Mouse (Mus musculus): ENCODE data around the gene Nol4l. TPM values are rescaled to one million over a fixed set of nuclear protein-coding genes. Genes with fewer than 3 reads are reported as not detected.

Gene Nol4l
- polyA plus RNA-seq, 1 experiment from 2014 or later: 13.2 TPM

DNA sequence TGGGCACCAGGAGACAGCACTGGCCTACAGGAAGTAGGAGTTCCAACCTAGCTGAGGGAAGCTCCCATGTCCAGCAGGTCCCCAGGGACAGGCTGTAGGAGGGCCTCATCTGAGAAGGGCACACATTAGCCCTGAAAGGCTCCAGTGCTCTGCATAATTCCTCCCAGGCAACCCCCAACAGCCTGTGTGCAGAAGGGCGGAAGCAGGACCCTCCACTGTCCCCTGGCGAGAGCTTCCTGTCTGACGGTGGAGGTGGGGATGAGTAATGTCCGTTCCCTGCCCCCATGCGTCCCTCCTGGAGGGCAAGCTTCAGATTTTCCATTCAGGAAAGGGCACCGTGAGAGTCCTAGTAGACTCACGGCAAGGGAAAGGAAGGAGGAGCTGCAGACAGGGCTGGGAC is 97.3 kb downstream of the Nol4l start:
- H3K4me2 ChIP-seq (replicated peaks): no peak overlapping the region
- no peak for ATAC-seq (ENCODE audit: low FRiP score, low read depth)
- 24% methylated on average over 7 of the region's 7 CpGs for WGBS

GRCm38 (mm10) chr2:153430571-153430970 is 99.2 kb downstream of the Nol4l start:
- H3K27me3 ChIP-seq: no peaks in the 10 kb centered on the region
- ATAC-seq (ENCODE audit: low FRiP score, low read depth): no peak
- H3K36me3 ChIP-seq: peaks cover 77% of the 10 kb centered on the region
- no peak overlapping the region for H3K4me3 ChIP-seq
- 96% methylated on average over 1 of the region's 1 CpGs for WGBS
- no peak overlapping the region for H3K27ac ChIP-seq
- H3K9ac ChIP-seq: no peak overlapping the region
- H3K9me3 ChIP-seq: no peaks in the 10 kb centered on the region
- peaks cover 55% of the 10 kb centered on the region for H3K4me1 ChIP-seq
- H3K4me2 ChIP-seq (replicated peaks): no peak overlapping the region

More for the DNA sequence above, 97.3 kb downstream of the Nol4l start:
- H3K27me3 ChIP-seq: no peaks in the 10 kb centered on the region
- H3K9ac ChIP-seq: no peak overlapping the region
- H3K9me3 ChIP-seq: no peaks in the 10 kb centered on the region
- peak overlapping the region; percentile 52; the same call in 1 of the 2 replicates for H3K27ac ChIP-seq
- H3K36me3 ChIP-seq: peaks cover 73% of the 10 kb centered on the region
- H3K4me1 ChIP-seq: peaks cover 59% of the 10 kb centered on the region
- no peak overlapping the region for H3K4me3 ChIP-seq

GRCm38 (mm10) chr2:153428485-153428884 is 101.3 kb downstream of the Nol4l start:
- Histone ChIP-seq H3K4me1 (peaks cover 45% of the 10 kb centered on the region), H3K4me3 (no peak overlapping the region), H3K9me3 (no peaks in the 10 kb centered on the region), H3K9ac (no peak overlapping the region), H3K27me3 (no peaks in the 10 kb centered on the region), H3K36me3 (peaks cover 82% of the 10 kb centered on the region), H3K4me2 (replicated peaks) (no peak overlapping the region), H3K27ac (no peak overlapping the region)
- 76% methylated on average over 2 of the region's 2 CpGs for WGBS
- no peak for ATAC-seq (ENCODE audit: low FRiP score, low read depth)

- H3K27me3 ChIP-seq: no peaks in the 10 kb centered on the region
- no peak overlapping the region for H3K9ac ChIP-seq
- H3K4me2 ChIP-seq (replicated peaks): no peak overlapping the region
- no peaks in the 10 kb centered on the region for H3K9me3 ChIP-seq
- ATAC-seq (ENCODE audit: low FRiP score, low read depth): 0 out of 2 replicates have a peak, but pooled peaks have one; percentile 15
- WGBS: 15% methylated on average over 2 of the region's 2 CpGs
- 0 out of 2 replicates have a peak overlapping the region, but pooled peaks have one; percentile 33 for H3K27ac ChIP-seq
- H3K4me1 ChIP-seq: peaks cover 34% of the 10 kb centered on the region
- peaks cover 73% of the 10 kb centered on the region for H3K36me3 ChIP-seq
- H3K4me3 ChIP-seq: no peak overlapping the region
Observed at GRCm38 (mm10) chr2:153426931-153427330, 102.8 kb downstream of the Nol4l start.

GRCm38 (mm10) chr2:153425998-153426670 is 103.6 kb downstream of the Nol4l start:
- Histone ChIP-seq H3K4me1 (peaks cover 31% of the 10 kb centered on the region), H3K4me2 (replicated peaks) (no peak overlapping the region), H3K27me3 (no peaks in the 10 kb centered on the region), H3K9ac (no peak overlapping the region), H3K36me3 (peaks cover 65% of the 10 kb centered on the region), H3K4me3 (no peak overlapping the region), H3K9me3 (no peaks in the 10 kb centered on the region), H3K27ac (peak overlapping the region; percentile 39; the same call in 1 of the 2 replicates)
- 66% methylated on average over 9 of the region's 9 CpGs for WGBS
- no peak for ATAC-seq (ENCODE audit: low FRiP score, low read depth)

- no peak for ATAC-seq (ENCODE audit: low FRiP score, low read depth)
- Histone ChIP-seq H3K36me3 (peaks cover 64% of the 10 kb centered on the region), H3K27ac (no peak overlapping the region), H3K9me3 (no peaks in the 10 kb centered on the region), H3K9ac (no peak overlapping the region), H3K27me3 (no peaks in the 10 kb centered on the region), H3K4me2 (replicated peaks) (no peak overlapping the region), H3K4me1 (peaks cover 31% of the 10 kb centered on the region), H3K4me3 (no peak overlapping the region)
- 74% methylated on average over 4 of the region's 4 CpGs for WGBS
Observed at GRCm38 (mm10) chr2:153425124-153425844, 104.5 kb downstream of the Nol4l start.

DNA sequence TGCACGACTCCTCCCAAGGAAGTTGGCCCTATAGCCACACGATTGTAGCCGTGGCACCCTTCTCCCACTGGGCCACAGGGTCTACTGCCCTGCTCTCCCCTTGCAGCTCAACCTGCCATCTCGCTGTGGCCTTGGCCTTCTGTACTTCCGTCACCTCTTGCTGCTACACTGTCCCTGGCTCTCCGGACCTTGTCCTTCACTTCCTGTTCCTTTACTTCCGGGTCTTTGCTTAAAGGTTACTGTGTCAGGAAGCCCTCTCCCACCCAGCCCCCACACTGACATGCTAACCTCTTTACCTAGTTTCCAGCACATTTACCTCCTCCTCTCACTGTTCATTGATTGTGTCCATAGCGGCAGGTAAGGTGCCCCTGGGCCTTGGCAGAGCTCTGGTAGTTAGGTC is 105.2 kb downstream of the Nol4l start:
- WGBS: 81% methylated on average over 8 of the region's 8 CpGs
- ATAC-seq (ENCODE audit: low FRiP score, low read depth): no peak
- no peak overlapping the region for H3K4me3 ChIP-seq
- no peaks in the 10 kb centered on the region for H3K27me3 ChIP-seq
- H3K27ac ChIP-seq: no peak overlapping the region
- H3K9me3 ChIP-seq: no peaks in the 10 kb centered on the region
- H3K9ac ChIP-seq: peak overlapping the region; percentile 25; the same call in 1 of the 2 replicates
- no peak overlapping the region for H3K4me2 ChIP-seq (replicated peaks)
- peaks cover 31% of the 10 kb centered on the region for H3K4me1 ChIP-seq
- H3K36me3 ChIP-seq: peaks cover 65% of the 10 kb centered on the region

- ATAC-seq (ENCODE audit: low FRiP score, low read depth): no peak
- Histone ChIP-seq H3K4me1 (peaks cover 31% of the 10 kb centered on the region), H3K36me3 (peaks cover 66% of the 10 kb centered on the region), H3K9me3 (no peaks in the 10 kb centered on the region), H3K4me2 (replicated peaks) (no peak overlapping the region), H3K27me3 (no peaks in the 10 kb centered on the region), H3K4me3 (no peak overlapping the region), H3K9ac (no peak overlapping the region), H3K27ac (no peak overlapping the region)
- WGBS: 87% methylated on average over 3 of the region's 3 CpGs
Observed at GRCm38 (mm10) chr2:153423113-153423512, 106.7 kb downstream of the Nol4l start.

DNA sequence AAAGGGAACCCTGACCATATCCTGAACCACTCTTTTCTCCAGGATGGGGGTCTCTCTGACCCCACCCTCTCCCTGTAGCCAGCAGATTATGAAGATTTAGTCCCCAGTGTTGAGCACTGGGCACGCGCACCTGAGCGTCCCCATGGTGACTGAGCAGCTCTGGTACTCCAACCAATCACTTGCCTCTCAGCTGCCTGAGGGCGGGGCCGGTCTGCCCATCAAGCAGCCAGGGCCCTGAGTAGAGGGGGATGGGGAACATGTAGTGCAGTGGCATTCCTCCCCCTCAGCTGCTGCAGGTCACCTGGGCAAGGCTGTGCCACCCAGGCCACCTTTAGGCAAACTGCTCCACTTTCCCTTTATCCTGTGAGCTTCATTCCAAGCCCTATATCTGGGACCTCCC is 107.7 kb downstream of the Nol4l start:
- 40% methylated on average over 5 of the region's 5 CpGs for WGBS
- ATAC-seq (ENCODE audit: low FRiP score, low read depth): no peak

DNA sequence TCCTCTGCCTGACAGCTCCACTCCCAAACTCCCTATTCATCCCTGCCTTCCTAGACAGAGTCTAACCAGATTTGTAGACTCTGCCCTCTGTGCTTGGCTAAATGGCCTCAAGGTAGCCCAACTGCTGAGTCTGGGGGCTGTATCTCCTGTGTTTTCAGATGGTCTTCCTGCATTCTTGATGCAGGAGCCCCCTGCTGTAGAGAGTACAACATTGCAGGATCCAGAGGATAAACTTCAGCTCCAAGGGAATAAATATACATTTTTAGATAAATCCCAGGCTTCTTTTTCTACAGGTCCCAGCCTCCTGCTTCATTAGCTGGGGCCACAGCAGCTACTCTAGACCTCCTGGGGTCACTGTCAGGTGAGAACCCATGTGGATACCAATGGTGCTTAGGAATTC is 108.5 kb downstream of the Nol4l start:
- Histone ChIP-seq H3K9me3 (no peaks in the 10 kb centered on the region), H3K4me1 (peaks cover 23% of the 10 kb centered on the region), H3K9ac (no peak overlapping the region), H3K4me2 (replicated peaks) (no peak overlapping the region), H3K4me3 (no peak overlapping the region), H3K27ac (no peak overlapping the region), H3K27me3 (no peaks in the 10 kb centered on the region), H3K36me3 (peaks cover 77% of the 10 kb centered on the region)
- ATAC-seq (ENCODE audit: low FRiP score, low read depth): no peak

More for the DNA sequence above, 107.7 kb downstream of the Nol4l start:
- Histone ChIP-seq H3K4me1 (peaks cover 27% of the 10 kb centered on the region), H3K27ac (no peak overlapping the region), H3K36me3 (peaks cover 69% of the 10 kb centered on the region), H3K4me2 (replicated peaks) (no peak overlapping the region), H3K4me3 (no peak overlapping the region), H3K27me3 (no peaks in the 10 kb centered on the region), H3K9me3 (no peaks in the 10 kb centered on the region), H3K9ac (no peak overlapping the region)

DNA sequence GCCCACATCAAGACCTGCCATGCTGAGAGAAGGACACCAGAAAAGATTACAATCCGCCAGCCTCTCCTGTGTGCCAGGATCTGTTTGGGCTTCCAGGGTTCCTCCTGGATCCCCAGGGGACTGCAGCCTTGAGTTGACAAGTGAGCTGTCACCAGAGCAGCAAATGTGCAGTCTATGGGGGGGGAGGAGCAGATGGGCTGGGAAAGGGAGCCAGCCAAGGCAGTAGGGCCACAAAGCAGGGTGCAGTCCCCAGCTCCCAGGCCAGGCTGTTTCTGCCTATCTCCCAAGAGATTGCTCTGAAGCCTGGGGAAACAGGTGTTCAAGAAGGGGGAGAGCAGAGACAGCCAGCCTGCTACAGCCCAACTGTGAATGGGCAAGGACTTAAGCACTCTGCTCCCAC is 111.4 kb downstream of the Nol4l start:
- Histone ChIP-seq H3K27ac (no peak overlapping the region), H3K36me3 (peaks cover 76% of the 10 kb centered on the region), H3K9me3 (no peaks in the 10 kb centered on the region), H3K4me3 (no peak overlapping the region), H3K9ac (no peak overlapping the region), H3K27me3 (no peaks in the 10 kb centered on the region), H3K4me1 (peaks cover 5% of the 10 kb centered on the region), H3K4me2 (replicated peaks) (no peak overlapping the region)
- WGBS: 96% methylated on average over 1 of the region's 1 CpGs
- no peak for ATAC-seq (ENCODE audit: low FRiP score, low read depth)

DNA sequence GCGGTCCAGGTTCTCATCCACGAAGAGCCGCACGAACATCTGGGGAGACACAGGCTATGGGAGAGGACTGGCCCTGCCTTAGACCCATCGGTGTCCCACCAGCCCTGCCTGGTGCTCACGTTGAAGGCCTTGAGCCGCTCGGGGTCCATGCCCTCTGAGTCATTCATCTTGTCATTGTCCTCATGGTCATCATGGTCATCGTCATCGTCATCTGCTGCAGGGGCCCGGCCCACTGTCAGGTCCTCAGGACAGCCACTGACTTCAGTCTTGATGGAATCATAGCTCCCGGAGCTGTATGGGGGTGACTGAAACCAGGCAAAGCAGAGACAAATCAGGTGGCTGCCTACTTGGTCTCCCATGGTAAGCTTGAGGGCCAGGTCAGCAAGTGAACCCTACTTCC is 111.9 kb downstream of the Nol4l start:
- H3K27ac ChIP-seq: no peak overlapping the region
- peaks cover 5% of the 10 kb centered on the region for H3K4me1 ChIP-seq
- 94% methylated on average over 12 of the region's 12 CpGs for WGBS
- ATAC-seq (ENCODE audit: low FRiP score, low read depth): no peak
- H3K4me2 ChIP-seq (replicated peaks): no peak overlapping the region
- no peaks in the 10 kb centered on the region for H3K9me3 ChIP-seq
- peaks cover 77% of the 10 kb centered on the region for H3K36me3 ChIP-seq
- no peaks in the 10 kb centered on the region for H3K27me3 ChIP-seq
- no peak overlapping the region for H3K9ac ChIP-seq
- H3K4me3 ChIP-seq: no peak overlapping the region

Measured in limb, embryonic 13.5 days (tissue).